Mouse (Mus musculus): ENCODE results near the gene Iqsec2. TPM values are rescaled to one million over a fixed set of nuclear protein-coding genes. Genes with fewer than 3 reads are reported as not detected.

Gene Iqsec2
- polyA plus RNA-seq, 1 experiment, result 55.6 TPM

DNA sequence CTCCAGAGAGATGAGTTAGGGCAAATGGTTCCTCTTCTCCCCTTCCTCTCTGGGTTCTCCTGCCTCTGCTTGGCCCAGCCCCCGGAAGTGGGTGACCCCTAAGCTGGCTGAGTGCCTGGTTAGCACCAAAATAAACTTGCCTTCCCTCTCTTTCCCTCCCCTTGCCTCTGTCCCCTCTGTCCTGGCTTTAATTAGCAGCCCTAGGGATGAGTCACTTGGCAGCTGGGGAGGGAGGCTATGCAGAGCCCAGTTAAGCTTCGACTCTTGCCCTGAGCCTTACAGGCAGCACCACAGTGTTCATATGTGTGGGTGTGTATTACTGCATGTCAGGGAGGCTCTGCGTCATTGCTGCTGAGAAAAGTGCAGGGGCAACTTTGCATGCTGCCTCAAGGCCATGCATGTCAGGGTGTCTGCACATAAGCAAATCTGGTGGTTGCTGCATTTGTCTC is 28.4 kb downstream of the Iqsec2 start:
- no peak overlapping the region for H3K4me3 ChIP-seq (ENCODE audit: insufficient read depth, low read length)
- no peak for TF ChIP-seq CTCF (IDR thresholded peaks at IDR 0.05; ENCODE audit: extremely low read depth, insufficient read depth, low read length)
- H3K4me1 ChIP-seq (ENCODE audit: control insufficient read depth, insufficient read depth, low read length), result peaks cover 9% of the 10 kb centered on the region
- H3K27ac ChIP-seq (ENCODE audit: insufficient read depth, low read length), result no peak overlapping the region

DNA sequence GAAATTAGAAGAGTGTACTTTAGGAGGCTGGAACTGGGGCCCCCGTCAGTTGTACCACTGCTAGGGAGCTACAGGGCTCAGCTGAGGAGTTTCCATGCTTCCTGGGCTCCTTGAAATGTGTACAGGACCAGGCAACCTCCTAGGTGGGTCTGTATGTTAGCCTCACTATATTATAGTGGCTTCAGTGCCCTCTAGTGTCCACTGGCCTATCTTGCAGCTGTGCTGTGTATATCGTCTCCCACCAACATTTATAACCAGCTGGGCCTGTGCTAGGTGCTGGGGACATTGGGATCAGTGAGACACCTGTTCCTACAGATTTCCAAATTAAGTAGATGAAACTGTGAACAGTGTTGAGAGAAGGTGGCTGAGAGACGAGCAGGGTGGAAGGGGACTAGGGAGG is 31.2 kb downstream of the Iqsec2 start:
- H3K4me3 ChIP-seq (ENCODE audit: insufficient read depth, low read length), result no peak overlapping the region
- peaks cover 5% of the 10 kb centered on the region for H3K4me1 ChIP-seq (ENCODE audit: control insufficient read depth, insufficient read depth, low read length)
- no peak overlapping the region for H3K27ac ChIP-seq (ENCODE audit: insufficient read depth, low read length)
- TF ChIP-seq POLR2A (IDR thresholded peaks at IDR 0.05; ENCODE audit: extremely low read depth, insufficient read depth, low read length), result no peak
- TF ChIP-seq CTCF (IDR thresholded peaks at IDR 0.05; ENCODE audit: extremely low read depth, insufficient read depth, low read length), result peak; percentile 54

DNA sequence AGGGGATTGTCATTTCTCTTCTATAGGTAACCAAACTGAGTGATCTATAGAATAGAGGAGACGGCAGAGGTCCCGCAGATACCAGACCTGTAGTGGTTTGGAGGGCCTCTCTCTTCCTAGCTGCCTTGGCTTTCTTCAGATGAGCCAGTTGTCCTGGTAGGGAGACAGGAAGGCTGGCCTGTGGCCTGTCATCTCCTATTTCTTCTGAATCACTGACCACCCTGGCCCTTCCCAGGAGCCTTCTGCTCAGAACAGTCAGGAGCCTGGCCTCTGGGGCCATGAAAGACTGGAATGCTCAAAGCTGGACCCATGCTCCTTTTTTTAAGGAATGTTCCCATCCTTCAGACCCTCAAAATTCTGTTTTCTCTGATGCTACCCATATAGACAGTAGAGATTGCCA is 33.8 kb downstream of the Iqsec2 start:
- Histone ChIP-seq H3K4me3 (ENCODE audit: insufficient read depth, low read length) (no peak overlapping the region), H3K4me1 (ENCODE audit: control insufficient read depth, insufficient read depth, low read length) (peaks cover 2% of the 10 kb centered on the region), H3K27ac (ENCODE audit: insufficient read depth, low read length) (no peak overlapping the region)
- no peak for TF ChIP-seq CTCF (IDR thresholded peaks at IDR 0.05; ENCODE audit: extremely low read depth, insufficient read depth, low read length)
- no peak for TF ChIP-seq POLR2A (IDR thresholded peaks at IDR 0.05; ENCODE audit: extremely low read depth, insufficient read depth, low read length)

DNA sequence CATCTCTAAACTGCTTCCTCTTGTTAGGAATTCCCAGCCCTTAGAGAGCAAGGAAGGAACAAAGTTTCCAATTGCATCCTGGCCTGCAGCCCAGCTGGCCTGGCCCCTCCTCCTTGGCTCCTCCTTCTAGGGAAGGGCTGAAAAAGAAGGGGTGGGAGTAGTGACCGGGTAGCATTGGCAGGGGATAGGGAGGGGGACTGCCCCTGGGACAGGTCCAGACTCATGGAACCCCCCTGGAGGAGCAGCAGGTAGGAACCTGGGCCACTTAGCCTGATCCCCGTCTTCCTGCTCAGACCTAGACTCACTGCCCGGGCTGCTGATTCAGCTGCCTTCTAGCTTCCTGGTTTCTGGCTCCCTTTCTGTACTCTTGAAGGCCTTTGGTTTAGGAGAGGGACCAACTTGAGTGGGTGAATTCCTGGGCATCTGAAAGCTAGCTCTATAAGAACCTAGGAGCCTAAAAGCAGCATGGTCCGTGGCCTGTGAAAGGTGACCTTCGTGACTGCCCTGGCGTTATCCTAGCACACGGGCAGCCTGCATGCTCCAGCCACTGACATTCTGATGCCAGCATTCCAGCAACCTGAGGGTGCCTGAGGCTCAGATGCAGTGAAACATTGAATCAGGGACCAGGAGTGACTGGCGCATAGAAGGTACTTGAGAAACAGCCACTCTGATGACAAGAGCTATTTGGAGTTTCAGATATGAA is 34.9 kb downstream of the Iqsec2 start:
- no peak overlapping the region for H3K27ac ChIP-seq (ENCODE audit: insufficient read depth, low read length)
- peaks cover 2% of the 10 kb centered on the region for H3K4me1 ChIP-seq (ENCODE audit: control insufficient read depth, insufficient read depth, low read length)
- H3K4me3 ChIP-seq (ENCODE audit: insufficient read depth, low read length), result no peak overlapping the region
- TF ChIP-seq CTCF (IDR thresholded peaks at IDR 0.05; ENCODE audit: extremely low read depth, insufficient read depth, low read length) (no peak), POLR2A (IDR thresholded peaks at IDR 0.05; ENCODE audit: extremely low read depth, insufficient read depth, low read length) (no peak)

DNA sequence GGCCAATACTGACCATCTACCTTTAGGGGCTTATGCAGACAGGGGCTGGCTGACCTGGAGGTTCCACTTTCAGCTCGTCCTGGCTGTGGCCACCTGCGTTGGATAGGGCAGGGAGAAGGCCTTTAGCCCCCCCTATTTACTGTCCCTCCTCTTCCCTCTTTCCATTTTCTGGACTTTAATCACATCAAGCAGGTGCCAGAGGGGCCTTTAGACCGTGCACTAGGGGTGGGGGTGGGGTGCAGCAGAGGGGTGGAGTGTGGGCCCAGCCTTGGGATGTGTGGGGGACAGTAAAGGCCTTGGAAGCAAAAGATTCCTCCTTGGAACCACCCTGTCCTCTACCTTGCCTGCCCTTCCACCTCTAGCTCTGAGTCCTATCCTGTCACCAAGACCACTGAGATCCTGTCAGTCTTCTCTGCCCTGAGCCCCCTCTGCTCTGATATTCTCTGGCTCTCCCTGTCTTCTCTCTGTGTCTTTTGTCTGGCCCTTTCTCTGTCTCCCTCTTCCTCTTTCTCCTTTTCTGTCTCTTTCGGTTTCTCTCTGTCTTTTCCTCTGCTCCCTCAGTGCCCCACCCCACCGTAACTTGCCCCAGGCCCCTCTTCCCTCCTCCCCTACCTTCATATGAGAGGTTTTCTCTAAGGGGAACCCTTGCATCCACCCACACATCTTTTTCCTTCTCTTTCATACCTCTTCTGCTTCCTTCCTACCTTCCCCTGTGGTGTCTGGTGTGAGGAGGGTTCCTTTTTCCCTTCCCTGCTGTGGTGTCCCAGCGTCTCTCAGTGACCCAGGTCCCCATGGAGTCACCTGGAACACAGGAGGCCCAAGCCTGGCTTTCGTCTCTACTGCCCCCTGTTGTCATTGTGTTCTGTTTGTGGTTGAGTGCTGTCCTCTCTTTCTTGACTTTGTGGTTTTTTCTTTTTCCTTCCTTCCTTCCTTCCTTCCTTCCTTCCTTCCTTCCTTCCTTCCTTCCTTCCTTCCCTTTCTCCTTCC is 35.9 kb downstream of the Iqsec2 start:
- Histone ChIP-seq H3K4me1 (ENCODE audit: control insufficient read depth, insufficient read depth, low read length) (peaks cover 2% of the 10 kb centered on the region), H3K4me3 (ENCODE audit: insufficient read depth, low read length) (no peak overlapping the region), H3K27ac (ENCODE audit: insufficient read depth, low read length) (no peak overlapping the region; the same call in 1 of the 2 replicates)
- TF ChIP-seq CTCF (IDR thresholded peaks at IDR 0.05; ENCODE audit: extremely low read depth, insufficient read depth, low read length) (no peak), POLR2A (IDR thresholded peaks at IDR 0.05; ENCODE audit: extremely low read depth, insufficient read depth, low read length) (no peak)

DNA sequence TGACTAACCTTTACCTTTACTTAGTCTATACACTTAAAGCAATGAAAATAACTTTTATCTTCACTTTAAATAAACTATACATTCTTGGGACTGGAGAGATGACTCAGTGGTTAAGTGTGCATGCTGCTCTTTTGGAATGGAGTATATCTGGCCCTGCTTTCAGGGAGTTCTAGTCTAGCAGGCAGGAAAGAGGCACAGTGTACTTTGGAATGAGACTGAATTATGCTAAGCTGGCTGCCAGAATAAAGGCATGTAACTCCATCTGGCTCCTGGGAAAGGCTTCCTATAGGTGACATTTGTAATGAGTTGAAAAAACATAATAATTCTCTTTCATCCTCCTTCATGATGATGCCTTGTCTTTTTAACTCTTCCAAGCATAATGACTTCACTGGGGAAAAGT is 43.1 kb downstream of the Iqsec2 start:
- no peak overlapping the region for H3K4me3 ChIP-seq (ENCODE audit: insufficient read depth, low read length)
- no peaks in the 10 kb centered on the region; the same call in 1 of the 2 replicates for H3K4me1 ChIP-seq (ENCODE audit: control insufficient read depth, insufficient read depth, low read length)
- H3K27ac ChIP-seq (ENCODE audit: insufficient read depth, low read length), result no peak overlapping the region
- TF ChIP-seq POLR2A (IDR thresholded peaks at IDR 0.05; ENCODE audit: extremely low read depth, insufficient read depth, low read length) (no peak), CTCF (IDR thresholded peaks at IDR 0.05; ENCODE audit: extremely low read depth, insufficient read depth, low read length) (no peak)

DNA sequence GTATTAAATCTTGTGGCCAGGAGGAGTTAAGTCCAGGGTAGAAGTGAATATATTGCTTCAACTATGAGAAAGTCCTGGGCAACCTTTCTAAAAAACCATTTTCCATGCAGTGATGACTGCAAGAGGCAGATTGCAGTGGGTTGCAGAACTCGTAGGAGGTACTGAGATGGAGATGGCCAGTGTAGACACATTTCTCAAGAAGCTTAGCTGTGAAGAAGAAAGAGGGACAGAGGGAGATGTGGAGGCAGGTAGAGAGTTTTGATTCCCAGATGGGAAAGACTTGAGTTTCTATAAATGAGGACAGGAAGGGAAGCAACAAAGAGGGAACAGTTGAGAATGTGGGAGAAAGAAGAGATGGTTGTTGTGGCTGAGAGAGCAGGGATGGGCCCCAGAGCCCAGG is 47.2 kb downstream of the Iqsec2 start:
- Histone ChIP-seq H3K4me3 (ENCODE audit: insufficient read depth, low read length) (no peak overlapping the region), H3K4me1 (ENCODE audit: control insufficient read depth, insufficient read depth, low read length) (peaks cover 2% of the 10 kb centered on the region; the same call in 1 of the 2 replicates), H3K27ac (ENCODE audit: insufficient read depth, low read length) (peak overlapping the region; percentile 56; the same call in 1 of the 2 replicates)
- no peak for TF ChIP-seq CTCF (IDR thresholded peaks at IDR 0.05; ENCODE audit: extremely low read depth, insufficient read depth, low read length)
- no peak for TF ChIP-seq POLR2A (IDR thresholded peaks at IDR 0.05; ENCODE audit: extremely low read depth, insufficient read depth, low read length)

DNA sequence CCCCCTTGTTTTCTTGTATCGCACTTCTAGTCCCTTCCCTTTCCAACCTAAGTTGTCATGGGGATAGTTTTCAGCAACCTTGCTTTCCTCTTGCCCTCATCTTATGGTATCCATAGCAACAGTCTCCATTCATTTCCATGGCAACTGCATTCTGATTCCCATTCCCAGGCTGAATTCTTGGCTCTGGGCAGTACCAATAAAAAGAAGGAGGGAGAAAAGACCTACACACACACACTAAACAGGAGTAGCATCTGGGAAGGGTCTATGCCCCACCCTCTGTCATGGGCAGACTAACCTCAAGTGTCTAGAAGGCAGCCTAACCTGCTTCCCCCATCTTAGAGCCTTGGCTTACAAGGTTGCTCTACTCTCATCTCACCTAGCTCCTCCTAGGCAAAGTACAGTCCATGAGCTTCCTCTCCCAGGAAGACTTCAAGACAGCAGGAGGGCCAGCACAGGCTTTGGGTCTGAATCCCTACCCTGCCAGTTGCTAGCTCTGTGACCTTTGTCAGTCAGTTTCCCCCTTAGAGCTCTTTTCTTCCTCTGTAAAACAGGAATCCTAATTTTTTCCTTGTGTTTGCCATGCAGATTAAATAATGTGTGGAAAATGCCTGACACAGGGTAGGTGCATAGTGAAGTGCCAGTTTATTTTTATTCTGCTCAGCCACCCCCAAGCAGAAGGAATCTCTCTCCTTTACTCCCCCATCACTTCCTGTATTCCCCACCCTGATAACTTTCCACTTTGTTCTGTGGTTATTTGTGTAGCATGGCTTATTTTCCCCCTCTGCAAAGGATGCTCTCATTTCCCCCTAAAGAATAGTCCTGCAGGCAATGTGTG is 54.0 kb downstream of the Iqsec2 start:
- H3K27ac ChIP-seq (ENCODE audit: insufficient read depth, low read length), result peak overlapping the region; percentile 93
- TF ChIP-seq CTCF (IDR thresholded peaks at IDR 0.05; ENCODE audit: extremely low read depth, insufficient read depth, low read length), result no peak
- TF ChIP-seq POLR2A (IDR thresholded peaks at IDR 0.05; ENCODE audit: extremely low read depth, insufficient read depth, low read length), result no peak
- H3K4me3 ChIP-seq (ENCODE audit: insufficient read depth, low read length), result no peak overlapping the region
- H3K4me1 ChIP-seq (ENCODE audit: control insufficient read depth, insufficient read depth, low read length), result peaks cover 10% of the 10 kb centered on the region
